Comparison of ENCODE assay signal across 22 mouse cellular contexts in the genomic region with DNA sequence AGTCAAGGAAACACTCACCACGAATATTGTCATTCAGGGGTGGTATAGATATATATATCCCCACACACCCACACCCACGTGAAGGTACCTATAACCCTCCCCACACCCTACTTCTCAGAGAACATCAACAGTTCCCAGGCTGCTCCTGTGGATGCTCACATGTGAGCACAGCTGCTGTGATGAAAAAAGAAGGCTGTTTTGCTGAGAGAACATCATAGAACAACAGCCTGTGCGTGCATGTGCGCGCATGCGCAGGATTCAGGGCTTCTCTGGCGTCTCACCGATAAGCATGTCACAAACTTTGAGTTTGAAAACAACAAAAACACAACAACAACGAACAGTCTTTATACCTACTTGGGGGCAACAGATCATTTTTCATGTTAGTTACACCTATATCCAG. TPM values are rescaled to one million over a fixed set of nuclear protein-coding genes. Genes with fewer than 3 reads are reported as not detected.
DNase-seq lines count a peak whose midpoint lies in the region; ATAC-seq lines count a peak whose summit lies in the region.
"Had no signal": no experiment of that assay in that cellular context is flagged by ENCODE, and none has a peak within 500 bp of the region (broad histone marks: within the 10 kb centered on the region; RNA-seq: fewer than 3 reads in every experiment).

No protein-coding gene starts in this region.

- no peak overlapping the region for H3K4me3 ChIP-seq in limb, embryonic 12.5 days (replicated peaks)
- H3K4me3 ChIP-seq in forebrain, embryonic 14.5 days (ENCODE audit: low read depth, low read length), result no peak overlapping the region
- H3K4me3 ChIP-seq: hindbrain, embryonic 10.5 days; intestine, embryonic 15.5 days; liver, embryonic 12.5 days; midbrain, embryonic 10.5 days had no signal

- no peaks in the 10 kb centered on the region for H3K9me3 ChIP-seq in limb, embryonic 12.5 days
- no peaks in the 10 kb centered on the region for H3K9me3 ChIP-seq in forebrain, embryonic 14.5 days (replicated peaks; ENCODE audit: control insufficient read depth, low read length)
- H3K9me3 ChIP-seq: hindbrain, embryonic 10.5 days; intestine, embryonic 15.5 days; liver, embryonic 12.5 days; midbrain, embryonic 10.5 days had no signal

- DNase-seq in CD4-positive, CD25-positive, alpha-beta regulatory T cell, adult 2 months (ENCODE audit: low read depth, low spot score), result peak; percentile 22
- DNase-seq in thymus, postnatal 10 days (ENCODE audit: low spot score in 2 of 2), result peak; percentile 48 to 55
- DNase-seq in cerebellum, postnatal 25 days, result no peak
- no peak for DNase-seq in forebrain, embryonic 14.5 days (ENCODE audit: low spot score)
- DNase-seq in cerebellum, postnatal 36 days, result no peak
- DNase-seq: adrenal gland, postnatal 14 days; cerebellum, adult 8-10 months; gastrocnemius, postnatal 10 days; heart, adult 11 months; kidney, postnatal 25 days; lung, adult 18-20 months; lung, postnatal 10 days; right cerebral cortex, postnatal 25 days had no signal

- H3K9ac ChIP-seq in limb, embryonic 12.5 days (replicated peaks), result no peak overlapping the region
- H3K9ac ChIP-seq in forebrain, embryonic 14.5 days (ENCODE audit: low read length), result no peak overlapping the region
- H3K9ac ChIP-seq: intestine, embryonic 15.5 days; liver, embryonic 12.5 days had no signal

- ATAC-seq in CD4-positive, CD25-positive, alpha-beta regulatory T cell, adult 4 months, result no peak
- ATAC-seq in limb, embryonic 12.5 days (ENCODE audit: insufficient number of reproducible peaks, insufficient read depth, low FRiP score, low TSS enrichment, low read depth), result 0 out of 2 replicates have a peak, but pooled peaks have one; percentile 30
- ATAC-seq in forebrain, embryonic 14.5 days, result no peak
- ATAC-seq: forebrain, embryonic 16.5 days; hindbrain, embryonic 16.5 days; intestine, embryonic 15.5 days; liver, embryonic 12.5 days had no signal

- peak overlapping the region; percentile 17; the same call in 1 of the 2 replicates for H3K4me2 ChIP-seq in limb, embryonic 12.5 days
- H3K4me2 ChIP-seq in forebrain, embryonic 14.5 days (ENCODE audit: low read length), result no peak overlapping the region
- H3K4me2 ChIP-seq: heart, embryonic 11.5 days; intestine, embryonic 15.5 days; liver, embryonic 12.5 days had no signal

- peak overlapping the region; percentile 47; the same call in 1 of the 2 replicates for H3K27ac ChIP-seq in limb, embryonic 12.5 days
- no peak overlapping the region for H3K27ac ChIP-seq in forebrain, embryonic 14.5 days (ENCODE audit: low read depth, low read length)
- H3K27ac ChIP-seq: intestine, embryonic 15.5 days; liver, embryonic 12.5 days had no signal

- 56% methylated on average over 9 of the region's 9 CpGs for WGBS in limb, embryonic 12.5 days
- 91% methylated on average over 9 of the region's 9 CpGs for WGBS in forebrain, embryonic 14.5 days

- H3K4me1 ChIP-seq in limb, embryonic 12.5 days (replicated peaks), result peaks cover 14% of the 10 kb centered on the region
- no peaks in the 10 kb centered on the region for H3K4me1 ChIP-seq in forebrain, embryonic 14.5 days (ENCODE audit: control insufficient read depth, insufficient read depth, low read length)
- H3K4me1 ChIP-seq: intestine, embryonic 15.5 days; liver, embryonic 12.5 days had no signal

- no peaks in the 10 kb centered on the region for H3K36me3 ChIP-seq in limb, embryonic 12.5 days
- no peaks in the 10 kb centered on the region for H3K36me3 ChIP-seq in forebrain, embryonic 14.5 days (ENCODE audit: control insufficient read depth, insufficient read depth, low read length)
- H3K36me3 ChIP-seq: hindbrain, embryonic 10.5 days; intestine, embryonic 15.5 days; liver, embryonic 12.5 days; midbrain, embryonic 10.5 days had no signal

- no peaks in the 10 kb centered on the region for H3K27me3 ChIP-seq in limb, embryonic 12.5 days
- no peaks in the 10 kb centered on the region for H3K27me3 ChIP-seq in forebrain, embryonic 14.5 days (replicated peaks; ENCODE audit: control insufficient read depth, insufficient read depth, low read length)
- H3K27me3 ChIP-seq: intestine, embryonic 15.5 days; liver, embryonic 12.5 days had no signal

RNA-seq across cellular contexts. Expression of a gene that starts 36.0 kb away (rescaled TPM):
- not detected for polyA plus RNA-seq in CD4-positive, CD25-positive, alpha-beta regulatory T cell, adult 4 months (2017; shearing (Covaris generic))
- 10.9 and 12.5 TPM in 2 replicates for polyA plus RNA-seq in limb, embryonic 12.5 days (2016; fragmentation: Nextera tagmentation; extraction: Ambion mirVana)
- 2.1 and 2.3 TPM in 2 replicates for polyA plus RNA-seq in forebrain, embryonic 14.5 days (2014; fragmentation: Nextera tagmentation; extraction: Ambion mirVana)

Comparison
In these comparisons a context has a peak if more than half of its experiments do, and no peak if none do; other contexts are left out.
1. DNase-seq: peak in CD4-positive, CD25-positive, alpha-beta regulatory T cell, adult 2 months (single experiment) and thymus, postnatal 10 days (2 of 2); none in cerebellum, postnatal 25 days (0 of 2), forebrain, embryonic 14.5 days (single experiment) and cerebellum, postnatal 36 days (0 of 2).